Mouse (Mus musculus) megakaryocyte, embryonic 14.5 days (primary cell): Measurements from ENCODE around the gene Ccdc85c.

Source experiments
- FLI1 ChIP-seq: IDR thresholded peaks from 2 replicates; pipeline ENCODE4 v1.6.1; 2012; ENCODE audit warnings: low read length, inconsistent platforms, mixed read lengths
- GATA1 ChIP-seq: IDR thresholded peaks from 3 replicates; pipeline ENCODE4 v1.6.1; 2012; ENCODE audit warnings: mixed read lengths, low read length, inconsistent platforms, borderline replicate concordance

DNA sequence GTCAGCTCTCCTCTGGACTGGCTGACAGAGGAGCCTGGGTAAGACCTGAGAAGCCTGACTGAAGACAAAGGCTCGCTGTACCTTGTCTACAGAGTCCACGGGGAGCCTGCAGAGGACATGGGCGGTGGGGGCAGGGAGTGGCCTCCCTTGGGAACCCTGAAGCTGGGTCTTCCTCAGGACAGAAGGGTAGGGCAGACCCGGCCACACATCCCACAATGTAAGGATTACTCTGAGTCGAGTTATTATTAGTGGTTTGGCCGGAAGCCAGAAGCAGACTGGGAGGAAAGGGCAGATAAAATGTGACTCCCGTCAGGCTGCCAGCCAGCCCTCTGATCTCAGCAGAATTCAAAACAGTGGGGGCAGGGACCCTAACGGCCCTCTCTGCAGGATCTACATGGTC, 30.4 kb downstream of the Ccdc85c start:
- TF ChIP-seq GATA1 (no peak), FLI1 (no peak)
